Mouse (Mus musculus): ENCODE measurements at regions not wholly inside any gene's neighbourhood (a gene's known extent, or its start where the extent isn't known, plus 50 kb on each side); places are given as distances from the start of the nearest gene placed in this dataset.

DNA sequence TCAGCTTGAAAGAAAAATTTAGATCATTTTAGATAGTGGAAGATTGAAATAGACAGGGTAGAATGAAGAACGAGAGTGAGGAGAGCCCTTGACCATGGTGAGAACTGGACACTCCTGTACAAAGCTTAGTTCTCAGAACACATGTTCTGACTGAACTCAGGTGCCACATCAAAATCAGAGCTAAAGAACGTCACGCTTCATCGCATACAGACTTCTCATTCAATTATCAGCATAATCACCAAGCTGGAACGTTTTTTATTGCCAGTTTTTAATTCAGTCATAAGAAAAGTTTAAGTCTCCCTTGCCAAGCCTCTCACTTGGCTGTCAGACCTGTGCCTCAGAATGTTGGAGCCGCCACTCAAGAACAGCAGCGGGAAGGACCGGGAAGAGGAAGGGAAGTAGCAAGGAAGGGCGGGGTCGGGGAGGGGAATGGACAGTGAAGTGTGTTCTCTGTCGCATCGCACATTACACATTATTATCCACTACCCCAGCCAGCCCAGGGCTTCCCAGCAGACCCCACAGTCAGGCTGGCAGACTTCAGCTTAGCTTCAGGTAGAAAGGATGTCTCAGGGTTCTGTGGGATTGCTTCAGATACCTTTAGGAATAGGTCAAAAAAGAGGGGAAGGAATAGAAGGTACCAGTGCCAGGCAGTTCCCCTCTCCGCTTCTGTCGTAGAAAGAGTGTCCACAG, 140.1 kb upstream of the Smim15 start:
- no peak for TF ChIP-seq CTCF (IDR thresholded peaks at IDR 0.05; ENCODE audit: insufficient read depth, low read depth, low read length)
- no peak for TF ChIP-seq POLR2A (IDR thresholded peaks at IDR 0.05; ENCODE audit: insufficient read depth, low read depth, low read length)
